Mouse (Mus musculus) stomach, embryonic 16.5 days (tissue): ENCODE measurements around the gene Pfkp. TPM values are rescaled to one million over a fixed set of nuclear protein-coding genes. Genes with fewer than 3 reads are reported as not detected.

Experiments used
- ATAC-seq: fragments of 200-750 bp; cut with Nextera tagmentation; 2 replicates; pipeline ENCODE4 v1.8.0; 2017; ENCODE audit warnings: moderate number of reproducible peaks, moderate TSS enrichment; ENCODE audit not compliant: insufficient read depth, low FRiP score
- H3K27ac ChIP-seq: fragments of 300-500 bp; sonication (generic); 2 replicates; pipeline ENCODE4 v1.5.1; 2014; ENCODE audit warnings: low read length
- H3K27me3 ChIP-seq: fragments of 300-500 bp; sonication (generic); 2 replicates; pipeline ENCODE4 v1.6.1; 2014; ENCODE audit warnings: low read length, control low read depth, mixed read lengths; ENCODE audit not compliant: control insufficient read depth, insufficient read depth
- H3K36me3 ChIP-seq: fragments of 300-500 bp; sonication (generic); 2 replicates; pipeline ENCODE4 v1.6.1; 2014; ENCODE audit warnings: low read length; ENCODE audit not compliant: control insufficient read depth, insufficient read depth
- H3K4me1 ChIP-seq: fragments of 300-500 bp; sonication (generic); 2 replicates; pipeline ENCODE4 v1.6.1; 2014; ENCODE audit warnings: low read length, control low read depth, mixed read lengths; ENCODE audit not compliant: control insufficient read depth, insufficient read depth
- H3K4me2 ChIP-seq: fragments of 300-500 bp; sonication (generic); 2 replicates; pipeline ENCODE4 v1.6.1; 2014; ENCODE audit warnings: low read depth, low read length, mixed read lengths
- H3K4me3 ChIP-seq: fragments of 300-500 bp; sonication (generic); replicated peaks from 2 replicates; pipeline ENCODE4 v1.5.1; 2014; ENCODE audit warnings: mild to moderate bottlenecking, low read length
- H3K9ac ChIP-seq: fragments of 300-500 bp; sonication (generic); 2 replicates; pipeline ENCODE4 v1.6.1; 2014; ENCODE audit warnings: low read length
- H3K9me3 ChIP-seq: fragments of 300-500 bp; sonication (generic); replicated peaks from 2 replicates; pipeline ENCODE4 v1.6.1; 2016; ENCODE audit warnings: low read length, control low read depth; ENCODE audit not compliant: control insufficient read depth
- WGBS: fragments of 180-500 bp; shearing (Covaris S2); extraction: QIAGEN DNeasy Blood & Tissue Kit; methylation state at CpG from one replicate; pipeline ENCODE4 v1.1.7; 2014; 5-methylcytosine and 5-hydroxymethylcytosine counted together
- polyA plus RNA-seq: library from polyadenylated mRNA; unstranded; fragments of >200 nt; fragmentation: Nextera tagmentation; extraction: Ambion mirVana; gene quantifications from 2 replicates; pipeline ENCODE4 v1.2.1, GENCODE M21; 2015

Gene Pfkp
- polyA plus RNA-seq, 1 experiment from 2014 or later = 58.8 TPM

DNA sequence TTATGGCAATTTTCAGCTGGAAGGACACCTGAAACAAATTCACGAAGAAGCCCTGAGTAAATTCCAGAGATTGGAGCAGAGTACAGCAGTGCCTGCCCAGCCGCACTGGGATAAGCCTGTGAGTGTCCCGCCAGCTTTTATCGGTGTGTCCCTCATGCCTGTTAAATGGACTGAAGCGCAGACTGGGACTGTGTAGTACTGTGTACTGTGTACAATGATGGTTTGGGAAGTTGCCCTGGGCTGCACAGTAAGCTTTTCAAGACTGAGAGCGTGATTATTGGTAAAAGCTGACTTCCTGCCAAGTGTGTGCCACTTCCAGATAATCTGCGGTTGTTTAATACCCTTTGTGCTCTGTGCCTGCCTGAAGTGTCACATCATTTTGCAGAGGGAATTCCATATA is 90.8 kb downstream of the Pfkp start:
- H3K9ac ChIP-seq = no peak overlapping the region
- no peaks in the 10 kb centered on the region for H3K9me3 ChIP-seq
- ATAC-seq = no peak; the same call in 1 of the 2 replicates
- no peak overlapping the region for H3K27ac ChIP-seq
- H3K4me3 ChIP-seq = no peak overlapping the region
- WGBS = 86% methylated on average over 7 of the region's 7 CpGs
- no peaks in the 10 kb centered on the region for H3K27me3 ChIP-seq
- H3K4me1 ChIP-seq = no peaks in the 10 kb centered on the region
- H3K4me2 ChIP-seq = no peak overlapping the region
- H3K36me3 ChIP-seq = peaks cover 23% of the 10 kb centered on the region

DNA sequence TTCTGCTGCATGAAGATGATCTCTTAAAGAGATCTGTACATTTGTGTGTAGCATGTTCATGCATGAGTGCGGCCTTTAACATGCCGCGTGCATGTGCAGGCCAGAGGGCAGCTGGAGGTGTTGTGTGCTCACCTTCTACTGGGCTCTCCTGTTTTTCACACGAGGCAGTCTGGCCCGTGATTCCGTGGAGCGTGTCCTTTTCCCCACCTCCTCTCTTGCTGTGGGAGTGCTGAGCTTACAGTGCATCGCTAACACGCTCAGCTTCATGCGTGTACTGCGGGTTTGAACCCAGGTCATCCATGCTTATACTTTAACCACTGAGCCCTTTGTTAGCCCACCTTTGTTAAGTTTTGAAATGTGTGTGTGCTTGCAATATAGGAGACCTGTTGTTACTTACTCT is 92.9 kb downstream of the Pfkp start:
- ATAC-seq = no peak
- H3K4me2 ChIP-seq = no peak overlapping the region
- H3K4me1 ChIP-seq = no peaks in the 10 kb centered on the region
- no peak overlapping the region for H3K27ac ChIP-seq
- H3K27me3 ChIP-seq = no peaks in the 10 kb centered on the region
- no peak overlapping the region for H3K4me3 ChIP-seq
- H3K9me3 ChIP-seq = no peaks in the 10 kb centered on the region
- 94% methylated on average over 11 of the region's 11 CpGs for whole genome bisulfite sequencing
- peaks cover 29% of the 10 kb centered on the region for H3K36me3 ChIP-seq
- H3K9ac ChIP-seq = no peak overlapping the region

DNA sequence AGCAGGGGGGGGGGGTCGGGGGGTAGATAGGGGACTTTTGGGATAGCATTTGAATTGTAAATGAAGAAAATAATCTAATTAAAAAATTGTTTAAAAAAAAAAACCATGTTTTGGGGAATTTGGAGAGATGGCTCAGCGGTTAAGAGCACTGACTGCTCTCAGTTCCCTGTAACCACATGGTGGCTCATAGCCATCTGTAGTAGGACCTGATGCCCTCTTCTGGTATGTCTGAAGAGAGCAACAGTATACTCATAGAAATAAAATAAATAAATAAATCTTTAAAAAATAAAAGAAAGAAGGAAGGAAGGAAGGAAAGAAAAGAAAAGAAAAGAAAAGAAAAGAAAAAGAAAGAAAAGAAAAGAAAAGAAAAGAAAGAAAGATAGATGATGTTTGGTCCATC is 94.9 kb downstream of the Pfkp start:
- Histone ChIP-seq H3K36me3 (peaks cover 27% of the 10 kb centered on the region), H3K9me3 (no peaks in the 10 kb centered on the region), H3K4me2 (no peak overlapping the region), H3K4me3 (no peak overlapping the region), H3K4me1 (0 out of 2 replicates have a peak, but pooled peaks cover 3% of the 10 kb centered on the region), H3K27me3 (no peaks in the 10 kb centered on the region), H3K9ac (no peak overlapping the region), H3K27ac (no peak overlapping the region)
- no peak for ATAC-seq
- WGBS = 89% methylated on average over 2 of the region's 2 CpGs

DNA sequence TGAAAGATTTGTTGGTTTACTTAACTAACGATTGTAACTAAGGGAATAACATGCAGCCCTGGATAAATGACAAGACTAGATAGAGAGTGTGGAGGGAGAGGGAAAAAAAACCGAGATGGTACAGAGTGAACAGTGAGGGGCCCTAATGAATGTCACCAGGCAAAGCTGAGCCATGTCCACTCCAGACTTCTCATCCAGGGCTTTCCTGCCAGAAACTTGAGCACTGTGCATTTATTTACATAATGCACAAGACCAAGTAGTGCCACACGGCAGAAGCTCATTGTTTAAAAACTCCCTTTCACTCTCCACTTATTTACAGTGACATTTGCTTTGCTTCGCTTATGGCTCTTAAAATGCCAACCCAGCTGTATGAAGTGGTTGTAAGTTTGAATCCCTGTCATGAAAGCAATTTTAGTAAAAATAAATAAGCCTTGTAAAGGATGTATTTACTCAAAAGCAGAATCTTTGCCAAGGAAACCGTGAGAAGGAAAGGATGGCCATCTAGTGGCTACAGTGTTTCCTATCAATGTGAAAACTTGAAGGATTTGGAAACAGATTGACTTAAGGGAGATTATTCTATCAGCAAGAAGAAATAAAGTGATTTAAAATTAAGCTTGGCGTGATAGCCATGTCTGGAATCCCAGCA is 113.2 kb downstream of the Pfkp start:
- H3K4me3 ChIP-seq = no peak overlapping the region
- no peak overlapping the region for H3K27ac ChIP-seq
- no peak overlapping the region for H3K4me2 ChIP-seq
- no peaks in the 10 kb centered on the region for H3K9me3 ChIP-seq
- no peaks in the 10 kb centered on the region for H3K36me3 ChIP-seq
- 26% methylated on average over 6 of the region's 6 CpGs for WGBS
- no peak for ATAC-seq
- H3K4me1 ChIP-seq = peaks cover 3% of the 10 kb centered on the region; the same call in 1 of the 2 replicates
- H3K9ac ChIP-seq = no peak overlapping the region
- no peaks in the 10 kb centered on the region for H3K27me3 ChIP-seq

DNA sequence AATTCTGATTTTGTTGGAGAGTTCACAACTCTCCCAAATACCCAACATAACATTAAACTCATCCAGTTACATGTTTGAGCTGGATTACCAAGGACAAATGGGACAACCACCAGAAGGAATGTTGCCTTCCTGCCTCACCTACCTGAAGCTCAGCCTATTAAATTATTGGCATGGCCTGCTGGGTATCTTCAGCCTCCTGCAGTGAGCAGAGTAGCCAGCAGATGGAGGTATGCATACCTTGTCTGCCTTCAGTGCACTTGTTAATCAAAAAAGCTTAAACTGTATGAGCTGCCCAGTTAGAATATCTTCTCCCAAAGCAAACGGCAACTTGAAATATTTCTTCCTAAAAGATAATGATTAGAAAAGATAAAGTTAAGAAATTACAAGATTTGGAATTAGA is 115.9 kb downstream of the Pfkp start:
- WGBS = 71% methylated on average over 1 of the region's 1 CpGs
- no peak overlapping the region for H3K4me3 ChIP-seq

More for the DNA sequence above, 115.9 kb downstream of the Pfkp start:
- ATAC-seq = no peak
- no peaks in the 10 kb centered on the region for H3K9me3 ChIP-seq
- H3K9ac ChIP-seq = no peak overlapping the region
- H3K27ac ChIP-seq = no peak overlapping the region
- peaks cover 3% of the 10 kb centered on the region; the same call in 1 of the 2 replicates for H3K4me1 ChIP-seq
- no peak overlapping the region for H3K4me2 ChIP-seq
- no peaks in the 10 kb centered on the region for H3K36me3 ChIP-seq
- no peaks in the 10 kb centered on the region for H3K27me3 ChIP-seq

Other genes starting within 250 kb of the Pfkp start
- 73.4 and 75.4 TPM in 2 replicates for gene Pitrm1, start 100.6 kb downstream of the Pfkp start, polyA plus RNA-seq